Mouse (Mus musculus) stomach, embryonic 14.5 days (tissue): Measurements from ENCODE around the gene F2r. TPM values are rescaled to one million over a fixed set of nuclear protein-coding genes. Genes with fewer than 3 reads are reported as not detected.

Source experiments
- ATAC-seq: fragments of 200-750 bp; cut with Nextera tagmentation; 2 replicates; pipeline ENCODE4 v1.8.0; 2017; ENCODE audit warnings: low read depth, moderate TSS enrichment; ENCODE audit not compliant: insufficient number of reproducible peaks, insufficient read depth, low FRiP score
- H3K27ac ChIP-seq: fragments of 300-500 bp; sonication (generic); 2 replicates; pipeline ENCODE4 v1.5.1; 2014; ENCODE audit warnings: mild to moderate bottlenecking, low read length, moderate library complexity, mixed read lengths
- H3K27me3 ChIP-seq: fragments of 300-500 bp; sonication (generic); 2 replicates; pipeline ENCODE4 v1.6.1; 2014; ENCODE audit warnings: low read length, control low read depth, mixed read lengths; ENCODE audit not compliant: control insufficient read depth, insufficient read depth
- H3K36me3 ChIP-seq: fragments of 300-500 bp; sonication (generic); 2 replicates; pipeline ENCODE4 v1.6.1; 2014; ENCODE audit warnings: mild to moderate bottlenecking, control low read depth, low read length, moderate library complexity, mixed read lengths; ENCODE audit not compliant: control insufficient read depth, insufficient read depth
- H3K4me1 ChIP-seq: fragments of 300-500 bp; sonication (generic); 2 replicates; pipeline ENCODE4 v1.6.1; 2014; ENCODE audit warnings: low read length, control low read depth, mixed read lengths; ENCODE audit not compliant: control insufficient read depth, insufficient read depth
- H3K4me2 ChIP-seq: fragments of 300-500 bp; sonication (generic); replicated peaks from 2 replicates; pipeline ENCODE4 v1.6.1; 2014; ENCODE audit warnings: low read depth, low read length, control low read depth
- H3K4me3 ChIP-seq: fragments of 300-500 bp; sonication (generic); 2 replicates; pipeline ENCODE4 v1.5.1; 2014; ENCODE audit warnings: low read depth, low read length, control low read depth
- H3K9ac ChIP-seq: fragments of 300-500 bp; sonication (generic); replicated peaks from 2 replicates; pipeline ENCODE4 v1.6.1; 2014; ENCODE audit warnings: low read depth, mild to moderate bottlenecking, control low read depth, low read length, moderate library complexity, mixed read lengths
- H3K9me3 ChIP-seq: fragments of 300-500 bp; sonication (generic); 2 replicates; pipeline ENCODE4 v1.6.1; 2016; ENCODE audit warnings: low read depth, low read length, control low read depth; ENCODE audit not compliant: control insufficient read depth
- WGBS: fragments of 180-500 bp; shearing (Covaris S2); extraction: QIAGEN DNeasy Blood & Tissue Kit; methylation state at CpG from one replicate; pipeline ENCODE4 v1.1.7; 2014; 5-methylcytosine and 5-hydroxymethylcytosine counted together
- polyA plus RNA-seq: library from polyadenylated mRNA; unstranded; fragments of >200 nt; fragmentation: Nextera tagmentation; extraction: Ambion mirVana; gene quantifications from 2 replicates; pipeline ENCODE4 v1.2.1, GENCODE M21; 2014

F2r gene
- polyA plus RNA-seq, 1 experiment from 2014 or later = 74.0 TPM

GRCm38 (mm10) chr13:95597578-95597977 is 20.7 kb downstream of the F2r start:
- Histone ChIP-seq H3K27ac (no peak overlapping the region), H3K4me2 (no peak overlapping the region), H3K36me3 (peaks cover 3% of the 10 kb centered on the region), H3K27me3 (no peaks in the 10 kb centered on the region), H3K4me1 (no peaks in the 10 kb centered on the region), H3K9ac (no peak overlapping the region), H3K4me3 (no peak overlapping the region), H3K9me3 (no peaks in the 10 kb centered on the region)
- no peak for ATAC-seq
- WGBS = 83% methylated on average over 10 of the region's 10 CpGs

GRCm38 (mm10) chr13:95596689-95597088 is 21.6 kb downstream of the F2r start:
- no peak overlapping the region for H3K4me2 ChIP-seq
- H3K27ac ChIP-seq = no peak overlapping the region
- no peak overlapping the region for H3K4me3 ChIP-seq
- no peak overlapping the region for H3K9ac ChIP-seq
- 80% methylated on average over 7 of the region's 7 CpGs for WGBS
- H3K9me3 ChIP-seq = no peaks in the 10 kb centered on the region
- no peaks in the 10 kb centered on the region for H3K27me3 ChIP-seq
- no peaks in the 10 kb centered on the region; the same call in 1 of the 2 replicates for H3K36me3 ChIP-seq
- no peaks in the 10 kb centered on the region for H3K4me1 ChIP-seq
- ATAC-seq = no peak

GRCm38 (mm10) chr13:95595921-95596320 is 22.4 kb downstream of the F2r start:
- Histone ChIP-seq H3K9me3 (no peaks in the 10 kb centered on the region), H3K4me1 (no peaks in the 10 kb centered on the region), H3K4me3 (no peak overlapping the region), H3K27me3 (no peaks in the 10 kb centered on the region), H3K4me2 (no peak overlapping the region), H3K27ac (no peak overlapping the region), H3K9ac (no peak overlapping the region), H3K36me3 (no peaks in the 10 kb centered on the region; the same call in 1 of the 2 replicates)
- WGBS = 73% methylated on average over 5 of the region's 5 CpGs
- ATAC-seq = no peak

GRCm38 (mm10) chr13:95595411-95595810 is 22.9 kb downstream of the F2r start:
- no peak overlapping the region for H3K9ac ChIP-seq
- ATAC-seq = no peak
- no peak overlapping the region for H3K4me2 ChIP-seq
- H3K27ac ChIP-seq = no peak overlapping the region
- no peaks in the 10 kb centered on the region for H3K9me3 ChIP-seq
- no peaks in the 10 kb centered on the region for H3K4me1 ChIP-seq
- no peak overlapping the region for H3K4me3 ChIP-seq
- H3K36me3 ChIP-seq = no peaks in the 10 kb centered on the region
- no peaks in the 10 kb centered on the region for H3K27me3 ChIP-seq
- WGBS = 69% methylated on average over 7 of the region's 7 CpGs

GRCm38 (mm10) chr13:95592860-95593259 is 25.4 kb downstream of the F2r start:
- Histone ChIP-seq H3K4me2 (no peak overlapping the region), H3K9ac (no peak overlapping the region), H3K4me3 (no peak overlapping the region), H3K27me3 (no peaks in the 10 kb centered on the region), H3K9me3 (no peaks in the 10 kb centered on the region), H3K4me1 (no peaks in the 10 kb centered on the region), H3K27ac (no peak overlapping the region), H3K36me3 (no peaks in the 10 kb centered on the region)
- ATAC-seq = no peak
- WGBS = 80% methylated on average over 10 of the region's 10 CpGs

GRCm38 (mm10) chr13:95591606-95592005 is 26.7 kb downstream of the F2r start:
- H3K9me3 ChIP-seq = no peaks in the 10 kb centered on the region
- H3K27ac ChIP-seq = no peak overlapping the region
- H3K4me3 ChIP-seq = no peak overlapping the region
- ATAC-seq = no peak
- no peak overlapping the region for H3K4me2 ChIP-seq
- H3K4me1 ChIP-seq = no peaks in the 10 kb centered on the region
- H3K36me3 ChIP-seq = no peaks in the 10 kb centered on the region
- no peaks in the 10 kb centered on the region for H3K27me3 ChIP-seq
- WGBS = 86% methylated on average over 3 of the region's 3 CpGs
- no peak overlapping the region for H3K9ac ChIP-seq

- Histone ChIP-seq H3K4me3 (no peak overlapping the region), H3K27me3 (no peaks in the 10 kb centered on the region), H3K9me3 (no peaks in the 10 kb centered on the region), H3K36me3 (no peaks in the 10 kb centered on the region), H3K4me1 (no peaks in the 10 kb centered on the region), H3K27ac (no peak overlapping the region), H3K4me2 (no peak overlapping the region), H3K9ac (no peak overlapping the region)
- no peak for ATAC-seq
- 89% methylated on average over 4 of the region's 4 CpGs for WGBS
Observed at GRCm38 (mm10) chr13:95587628-95588027, 30.7 kb downstream of the F2r start.

- Histone ChIP-seq H3K9ac (no peak overlapping the region), H3K4me1 (no peaks in the 10 kb centered on the region), H3K9me3 (no peaks in the 10 kb centered on the region), H3K36me3 (no peaks in the 10 kb centered on the region), H3K27ac (no peak overlapping the region), H3K4me2 (no peak overlapping the region), H3K27me3 (no peaks in the 10 kb centered on the region), H3K4me3 (no peak overlapping the region)
- no peak for ATAC-seq
- WGBS = 84% methylated on average over 5 of the region's 5 CpGs
Observed at GRCm38 (mm10) chr13:95584898-95585297, 33.4 kb downstream of the F2r start.
